Mouse (Mus musculus) neural tube, embryonic 11.5 days (tissue): ENCODE measurements at regions not wholly inside any gene's neighbourhood (a gene's known extent, or its start where the extent isn't known, plus 50 kb on each side); places are given as distances from the start of the nearest gene placed in this dataset. TPM values are rescaled to one million over a fixed set of nuclear protein-coding genes. Genes with fewer than 3 reads are reported as not detected.

Source experiments
- ATAC-seq: fragments of 200-750 bp; cut with Nextera tagmentation; 2 replicates; pipeline ENCODE4 v1.8.0; 2017; ENCODE audit warnings: moderate number of reproducible peaks, mild to moderate bottlenecking, moderate TSS enrichment, moderate library complexity; ENCODE audit not compliant: insufficient read depth, low FRiP score, low TSS enrichment
- DNase-seq: peaks from one replicate; pipeline ENCODE4 v3.0.0-alpha.2; 2015; ENCODE audit warnings: low spot score
- H3K27ac ChIP-seq: fragments of 300-500 bp; sonication (generic); 2 replicates; pipeline ENCODE4 v1.5.1; 2014; ENCODE audit warnings: low read depth, mild to moderate bottlenecking, low read length
- H3K27me3 ChIP-seq: fragments of 300-500 bp; sonication (generic); 2 replicates; pipeline ENCODE4 v1.6.1; 2014; ENCODE audit warnings: mild to moderate bottlenecking, low read length, mixed read lengths; ENCODE audit not compliant: control insufficient read depth, insufficient read depth
- H3K36me3 ChIP-seq: fragments of 300-500 bp; sonication (generic); 2 replicates; pipeline ENCODE4 v1.6.1; 2014; ENCODE audit warnings: mild to moderate bottlenecking, low read length, moderate library complexity, mixed read lengths; ENCODE audit not compliant: control insufficient read depth, insufficient read depth
- H3K4me1 ChIP-seq: fragments of 300-500 bp; sonication (generic); 2 replicates; pipeline ENCODE4 v1.6.1; 2014; ENCODE audit warnings: low read length, mixed read lengths; ENCODE audit not compliant: control insufficient read depth, insufficient read depth
- H3K4me2 ChIP-seq: fragments of 300-500 bp; sonication (generic); 2 replicates; pipeline ENCODE4 v1.6.1; 2014; ENCODE audit warnings: low read depth, mild to moderate bottlenecking, moderate library complexity
- H3K4me3 ChIP-seq: fragments of 300-500 bp; sonication (generic); 2 replicates; pipeline ENCODE4 v1.5.1; 2014; ENCODE audit warnings: low read depth, low read length
- H3K9ac ChIP-seq: fragments of 300-500 bp; sonication (generic); 2 replicates; pipeline ENCODE4 v1.6.1; 2014; ENCODE audit warnings: mild to moderate bottlenecking, low read length
- H3K9me3 ChIP-seq: fragments of 300-500 bp; sonication (generic); 2 replicates; pipeline ENCODE4 v1.6.1; 2016; ENCODE audit warnings: low read length; ENCODE audit not compliant: control insufficient read depth
- WGBS: fragments of 180-500 bp; shearing (Covaris S2); extraction: QIAGEN DNeasy Blood & Tissue Kit; methylation state at CpG from one replicate; pipeline ENCODE4 v1.1.7; 2014; 5-methylcytosine and 5-hydroxymethylcytosine counted together
- microRNA counts: library from miRNA; unstranded; fragments of <30 nt; microRNA quantifications from one replicate; lab custom pipeline; 2015
- microRNA-seq: library from miRNA; unstranded; fragments of <30 nt; microRNA quantifications from one replicate; pipeline ENCODE4, GENCODE M21; 2016

DNA sequence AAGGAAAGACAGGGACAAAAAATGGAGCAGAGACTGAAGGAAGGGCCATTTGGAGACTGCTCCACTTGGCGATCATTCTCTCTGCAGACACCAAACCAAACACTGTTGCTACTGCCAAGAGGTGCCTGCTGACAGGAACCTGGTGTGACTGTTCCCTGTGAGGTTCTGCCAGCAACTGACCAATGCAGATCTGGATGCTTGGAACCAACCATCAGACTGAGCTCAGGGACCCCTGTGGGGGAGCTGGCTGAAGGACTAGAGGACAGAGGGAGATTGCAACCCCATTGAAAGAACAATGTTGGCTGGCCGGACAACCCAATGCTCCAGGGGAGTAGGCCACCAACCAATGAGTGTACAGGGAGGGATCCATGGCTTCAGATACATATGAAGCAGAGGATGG is 139.2 kb upstream of the Cep126 start:
- Histone ChIP-seq H3K4me2 (no peak overlapping the region), H3K27ac (no peak overlapping the region), H3K4me1 (no peaks in the 10 kb centered on the region), H3K36me3 (no peaks in the 10 kb centered on the region), H3K4me3 (no peak overlapping the region), H3K9ac (no peak overlapping the region), H3K27me3 (no peaks in the 10 kb centered on the region), H3K9me3 (no peaks in the 10 kb centered on the region)
- 92% methylated on average over 2 of the region's 2 CpGs for WGBS
- DNase-seq, result no peak
- ATAC-seq, result no peak

DNA sequence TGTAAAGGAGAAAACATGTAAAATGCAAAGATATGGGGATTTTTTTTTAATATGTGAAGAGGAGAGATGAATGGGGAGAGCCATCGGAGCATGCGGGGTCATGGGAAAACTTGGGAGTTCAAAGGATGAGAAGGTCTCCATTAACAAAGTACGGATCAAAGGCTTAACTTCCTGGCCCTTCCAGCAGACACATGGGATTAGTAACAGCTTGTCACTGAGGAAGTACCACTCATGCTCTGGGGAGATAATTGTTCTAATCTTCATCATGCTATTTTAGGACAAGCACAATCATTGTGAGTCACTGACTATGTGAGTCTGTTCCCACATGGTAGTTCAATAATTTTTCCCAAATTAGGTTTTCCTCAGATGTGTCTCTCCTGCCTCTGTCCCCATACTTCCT is 115.4 kb upstream of the Cep126 start:
- Histone ChIP-seq H3K36me3 (no peaks in the 10 kb centered on the region), H3K4me1 (no peaks in the 10 kb centered on the region), H3K9me3 (no peaks in the 10 kb centered on the region), H3K9ac (no peak overlapping the region), H3K4me2 (no peak overlapping the region), H3K27me3 (no peaks in the 10 kb centered on the region), H3K4me3 (no peak overlapping the region), H3K27ac (no peak overlapping the region)
- 92% methylated on average over 3 of the region's 3 CpGs for WGBS
- ATAC-seq (no peak), DNase-seq (no peak)

DNA sequence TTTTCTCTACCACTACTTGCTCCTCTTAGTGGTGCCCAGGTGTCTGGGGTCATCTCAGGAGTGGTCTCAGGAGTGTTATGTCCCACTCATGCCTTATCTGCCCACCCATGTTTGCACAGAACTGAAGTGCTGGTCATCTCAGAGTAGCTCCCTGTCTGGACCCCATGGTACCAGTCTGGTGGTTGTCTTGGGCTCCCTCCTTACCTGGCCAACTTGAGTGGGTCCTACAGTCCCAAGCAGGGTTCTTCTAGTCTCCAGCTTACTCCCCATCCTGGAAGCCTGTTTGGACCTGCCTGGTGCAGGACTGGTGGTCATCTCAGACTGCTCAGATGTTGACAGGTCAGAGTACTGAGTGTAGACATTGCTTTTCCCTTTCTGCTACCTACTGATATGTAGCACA is 94.0 kb upstream of the Cep126 start:
- ATAC-seq, result no peak
- Histone ChIP-seq H3K27ac (no peak overlapping the region), H3K4me2 (no peak overlapping the region), H3K4me1 (no peaks in the 10 kb centered on the region), H3K36me3 (no peaks in the 10 kb centered on the region), H3K9ac (no peak overlapping the region), H3K4me3 (no peak overlapping the region), H3K9me3 (no peaks in the 10 kb centered on the region), H3K27me3 (no peaks in the 10 kb centered on the region)
- DNase-seq, result no peak

DNA sequence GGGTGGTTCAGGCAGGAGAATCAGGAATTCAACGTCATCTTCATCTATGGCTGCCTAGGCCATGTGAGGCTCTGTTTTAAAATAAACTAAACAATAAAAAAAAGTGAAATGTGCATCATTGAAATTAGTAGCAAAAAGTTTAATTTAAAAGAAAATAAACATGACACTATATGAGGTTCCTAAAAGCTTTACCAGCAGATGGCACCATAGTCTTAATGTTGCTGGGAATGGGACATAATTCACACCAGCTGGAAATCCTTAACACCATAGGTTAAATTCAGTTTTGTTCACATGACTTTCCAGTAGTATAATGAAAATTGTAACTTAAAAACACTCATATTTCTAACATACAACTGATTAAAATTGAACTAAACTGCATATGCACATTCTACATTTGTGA is 92.3 kb upstream of the Cep126 start:
- Histone ChIP-seq H3K4me1 (no peaks in the 10 kb centered on the region), H3K36me3 (no peaks in the 10 kb centered on the region), H3K9me3 (no peaks in the 10 kb centered on the region), H3K4me2 (no peak overlapping the region), H3K27ac (no peak overlapping the region), H3K4me3 (no peak overlapping the region), H3K9ac (no peak overlapping the region), H3K27me3 (no peaks in the 10 kb centered on the region)
- WGBS, result 29% methylated on average over 1 of the region's 1 CpGs
- DNase-seq (no peak), ATAC-seq (0 out of 2 replicates have a peak, but pooled peaks have one; percentile 41)

DNA sequence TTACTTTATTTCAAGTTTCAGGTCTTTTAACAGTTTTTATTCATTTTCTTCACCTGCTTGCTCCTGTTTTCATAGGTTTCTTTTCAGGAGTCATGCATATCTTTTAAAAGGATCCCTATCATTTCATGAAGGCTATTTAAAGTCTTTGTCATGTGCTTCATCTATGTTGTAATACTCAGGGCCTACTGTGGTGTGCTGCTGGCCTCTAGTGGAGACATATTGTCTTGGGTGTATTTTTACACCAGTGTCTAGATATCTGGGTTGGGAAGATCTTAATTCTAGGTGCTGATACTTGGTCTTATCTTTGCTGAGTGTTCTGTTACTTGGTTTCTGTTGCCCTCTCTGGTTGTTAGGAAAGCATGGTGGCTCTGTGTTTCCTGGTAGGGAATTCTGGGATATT is 74.8 kb upstream of the Cep126 start:
- no peak; the same call in 1 of the 2 replicates for ATAC-seq
- no peak overlapping the region for H3K4me2 ChIP-seq
- no peaks in the 10 kb centered on the region for H3K36me3 ChIP-seq
- no peak overlapping the region for H3K9ac ChIP-seq
- no peaks in the 10 kb centered on the region for H3K27me3 ChIP-seq
- peak; percentile 32 for DNase-seq
- H3K4me3 ChIP-seq, result no peak overlapping the region
- H3K9me3 ChIP-seq, result no peaks in the 10 kb centered on the region
- H3K4me1 ChIP-seq, result no peaks in the 10 kb centered on the region
- no peak overlapping the region for H3K27ac ChIP-seq

DNA sequence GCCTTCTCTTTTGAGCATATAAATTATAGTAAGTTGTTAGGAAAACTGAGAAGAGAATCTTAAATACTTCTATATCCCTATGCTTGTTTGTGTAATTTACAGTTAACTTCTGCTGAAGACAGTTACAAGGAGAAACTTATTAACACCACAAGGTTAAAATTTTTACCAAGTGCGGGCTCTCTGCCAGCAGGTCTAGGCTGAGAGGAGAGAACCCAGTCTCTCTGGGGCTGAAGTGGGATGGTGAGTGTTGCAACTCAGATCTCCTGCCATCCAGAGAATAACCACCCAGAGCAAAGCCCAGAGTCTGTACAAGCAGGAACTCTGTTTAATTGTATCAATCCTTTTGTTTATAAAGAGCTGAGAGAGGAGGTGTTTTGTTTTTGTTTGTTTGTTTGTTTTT is 51.3 kb upstream of the Cep126 start:
- no peaks in the 10 kb centered on the region for H3K27me3 ChIP-seq
- no peak for ATAC-seq
- H3K4me2 ChIP-seq, result no peak overlapping the region
- H3K9ac ChIP-seq, result no peak overlapping the region
- WGBS, result 79% methylated on average over 1 of the region's 1 CpGs
- H3K36me3 ChIP-seq, result no peaks in the 10 kb centered on the region
- H3K4me3 ChIP-seq, result no peak overlapping the region
- no peak for DNase-seq
- no peaks in the 10 kb centered on the region for H3K9me3 ChIP-seq
- H3K4me1 ChIP-seq, result no peaks in the 10 kb centered on the region
- no peak overlapping the region for H3K27ac ChIP-seq

MicroRNAs encoded in the stretch of these regions (microRNA counts, 519-probe panel; counts per million panel counts)
- microRNA mmu-miR-1899 (lab: Ali Mortazavi, UCI), result 171 counts per million, percentile 57 among the panel's probes with 10 or more counts

Small RNA genes lying in the stretch of these regions (microRNA-seq; reads per million reads assigned to microRNA genes)
- gene Mir1899, result not detected
